Mouse (Mus musculus) inflammation-experienced regulatory T-cells, adult 6 months (primary cell): ENCODE data around the gene Atp6v0a1. TPM values are rescaled to one million over a fixed set of nuclear protein-coding genes. Genes with fewer than 3 reads are reported as not detected.

Experiments used
- ATAC-seq: one replicate; pipeline ENCODE4 v1.8.0; 2017
- polyA plus RNA-seq, 3 experiments: library from polyadenylated mRNA; unstranded; fragments of 100-300 nt; shearing (Covaris generic); gene quantifications; one replicate each; pipeline ENCODE4 v1.2.1; 2017

The Atp6v0a1 gene
- polyA plus RNA-seq, 3 experiments from 2014 or later: 1.3 to 7.7 (median 6.8) TPM

DNA sequence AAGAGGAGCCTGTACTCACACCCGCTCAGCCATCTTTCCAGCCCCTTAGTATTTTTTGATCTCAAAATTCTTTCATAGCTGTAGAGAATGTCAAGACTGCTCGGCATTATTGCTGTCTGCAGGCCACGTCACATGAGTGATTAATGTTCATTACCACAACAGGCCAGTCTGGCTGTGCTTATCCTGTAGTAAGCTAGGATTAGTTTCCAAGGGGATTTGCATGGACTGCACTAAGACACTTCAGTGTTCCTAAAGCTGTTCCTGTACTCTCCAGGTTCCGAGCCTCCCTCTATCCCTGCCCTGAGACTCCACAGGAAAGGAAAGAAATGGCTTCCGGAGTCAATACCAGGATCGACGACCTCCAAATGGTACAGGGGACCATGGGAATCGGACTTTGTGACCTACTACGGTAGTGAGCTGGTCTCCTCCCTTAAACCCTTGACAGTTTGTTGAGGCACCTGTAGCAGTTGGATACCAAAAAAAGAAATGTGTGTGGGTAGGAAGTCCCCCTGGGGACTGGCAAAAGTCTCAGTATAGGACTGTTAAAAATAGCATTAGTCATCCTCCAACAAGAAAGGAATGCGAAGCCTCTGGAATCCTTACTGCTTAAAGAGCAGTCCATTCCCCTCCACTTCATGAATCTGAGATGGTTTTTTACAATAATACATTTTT lies 21.0 kb downstream of the Atp6v0a1 start:
- no peak for ATAC-seq

DNA sequence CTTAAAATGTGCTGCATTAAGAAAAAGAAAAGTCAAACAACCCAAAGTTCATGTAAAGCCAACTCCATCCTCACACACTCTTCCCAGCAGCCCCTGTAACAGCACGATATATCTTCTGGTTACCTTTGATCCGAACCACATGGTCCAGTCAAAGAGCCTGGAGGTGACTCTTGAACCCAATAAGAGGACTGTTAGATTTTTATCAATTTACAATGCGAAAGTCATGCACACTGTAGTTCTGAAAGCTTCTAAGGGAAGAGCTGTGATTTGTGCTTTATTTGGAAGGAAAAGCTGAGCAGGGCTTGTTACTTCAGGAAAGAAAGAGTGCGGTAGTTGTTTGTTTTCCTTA lies 21.5 kb downstream of the Atp6v0a1 start:
- ATAC-seq: no peak

DNA sequence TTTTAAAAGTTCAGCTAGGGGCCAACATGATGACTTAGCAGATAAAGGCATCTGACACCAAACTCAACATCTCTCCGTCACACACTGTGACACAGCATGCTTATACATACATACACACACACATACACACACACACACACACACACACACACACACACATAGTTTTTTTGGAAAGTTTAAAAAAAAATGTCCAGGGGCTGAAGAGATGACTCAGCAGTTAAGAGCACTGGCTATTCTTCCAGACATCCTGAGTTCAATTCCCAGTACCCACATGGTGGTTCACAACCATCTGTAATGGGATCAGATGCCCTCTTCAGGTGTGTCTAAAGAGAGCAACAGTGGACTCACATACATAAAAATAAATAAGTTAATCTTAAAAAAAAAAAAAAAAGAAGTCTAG lies 22.2 kb downstream of the Atp6v0a1 start:
- no peak for ATAC-seq

DNA sequence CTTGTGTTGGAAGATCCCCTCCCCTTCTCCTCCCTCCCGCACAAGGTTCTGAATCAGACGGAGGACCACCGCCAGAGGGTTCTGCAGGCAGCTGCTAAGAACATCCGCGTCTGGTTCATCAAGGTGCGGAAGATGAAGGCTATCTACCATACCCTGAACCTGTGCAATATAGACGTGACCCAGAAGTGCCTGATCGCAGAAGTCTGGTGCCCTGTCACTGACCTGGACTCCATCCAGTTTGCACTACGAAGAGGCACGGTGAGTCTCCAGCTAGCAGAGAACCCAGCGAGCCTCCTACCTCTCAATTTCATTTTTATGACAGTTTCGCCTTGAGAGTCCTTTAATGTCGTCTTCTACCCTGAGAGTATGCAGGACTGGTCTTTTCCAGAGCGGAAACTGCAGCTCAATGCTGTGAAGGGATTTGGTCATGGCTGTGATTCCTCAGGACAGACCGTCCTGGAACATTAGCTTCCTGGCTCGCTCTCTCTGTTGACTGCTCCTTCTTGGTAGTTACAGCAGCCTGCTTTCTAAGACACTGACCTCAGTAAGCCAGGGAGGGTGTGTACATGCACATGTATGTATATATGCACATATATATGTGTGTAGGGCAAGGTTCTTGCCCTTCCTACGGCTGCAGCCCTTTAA lies 24.7 kb downstream of the Atp6v0a1 start:
- ATAC-seq: no peak

DNA sequence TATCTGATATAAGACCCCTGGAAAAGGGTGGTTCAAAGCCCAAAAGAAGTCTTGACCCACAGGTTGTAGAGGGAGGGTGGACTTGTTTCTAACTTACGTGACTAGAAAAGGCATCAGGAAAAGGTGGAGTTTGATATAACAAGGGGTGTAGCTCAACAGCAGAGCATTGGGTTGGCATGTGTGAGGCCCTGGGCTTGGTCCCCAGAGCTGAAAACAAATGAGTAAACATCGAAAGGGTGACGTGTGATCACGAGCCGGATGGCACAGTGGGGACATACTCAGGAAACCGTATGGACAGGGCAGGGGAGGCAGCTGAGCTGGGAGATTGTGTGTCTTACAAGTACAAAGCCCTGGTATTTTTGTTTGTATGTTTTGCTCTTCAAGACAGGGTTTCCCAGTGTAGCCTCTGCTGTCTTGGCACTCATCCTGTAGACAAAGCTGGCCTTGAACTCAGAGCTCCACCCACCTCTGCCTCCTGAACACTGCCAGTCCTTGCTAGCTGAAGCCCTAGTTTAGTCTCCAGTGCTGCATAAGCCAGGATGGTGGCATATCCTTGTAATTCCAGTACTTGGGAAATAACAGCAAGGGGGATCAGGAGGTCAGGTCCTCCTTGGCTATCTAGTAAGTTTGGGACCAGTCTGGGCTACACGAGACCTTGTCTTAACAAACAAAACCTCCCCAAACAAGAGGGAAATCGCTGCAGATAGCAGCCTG lies 25.5 kb downstream of the Atp6v0a1 start:
- ATAC-seq: no peak

DNA sequence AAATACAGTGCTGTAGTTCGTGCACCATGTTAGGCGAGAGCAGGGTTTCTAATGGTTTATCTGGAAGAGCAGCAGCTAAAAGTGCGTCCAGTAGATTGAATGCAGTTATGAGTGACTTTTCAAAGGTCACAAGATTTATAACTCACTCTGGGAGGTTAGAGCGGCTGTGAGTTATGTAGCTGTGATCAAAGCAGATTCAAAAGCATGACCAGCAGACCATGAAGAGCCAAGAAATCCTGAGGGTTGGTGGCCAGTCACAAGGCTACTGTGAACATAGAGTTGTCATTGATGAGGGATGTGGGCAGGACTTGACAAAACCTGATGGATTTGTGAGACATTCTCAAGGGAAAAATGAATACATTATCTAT lies 26.1 kb downstream of the Atp6v0a1 start:
- ATAC-seq: no peak

DNA sequence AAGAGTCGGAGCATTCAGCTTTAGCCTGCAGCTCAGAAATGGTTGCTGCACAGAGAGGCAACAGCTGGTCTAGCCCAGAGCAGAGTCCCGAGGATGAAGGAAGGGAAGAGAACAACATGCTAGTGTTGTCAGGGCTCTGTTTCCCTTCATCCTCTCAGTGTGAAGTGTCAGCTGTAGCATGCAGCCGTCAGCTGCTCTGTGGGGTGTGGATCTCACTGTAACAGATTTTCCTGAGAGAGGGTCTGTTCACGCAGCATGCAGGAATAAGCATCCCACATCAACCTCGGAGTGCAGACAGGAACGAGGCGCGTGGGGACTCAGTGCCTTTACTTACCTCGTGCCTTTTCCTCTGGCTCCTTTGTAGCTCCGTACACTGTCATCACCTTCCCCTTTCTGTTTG lies 28.5 kb downstream of the Atp6v0a1 start:
- ATAC-seq: no peak

DNA sequence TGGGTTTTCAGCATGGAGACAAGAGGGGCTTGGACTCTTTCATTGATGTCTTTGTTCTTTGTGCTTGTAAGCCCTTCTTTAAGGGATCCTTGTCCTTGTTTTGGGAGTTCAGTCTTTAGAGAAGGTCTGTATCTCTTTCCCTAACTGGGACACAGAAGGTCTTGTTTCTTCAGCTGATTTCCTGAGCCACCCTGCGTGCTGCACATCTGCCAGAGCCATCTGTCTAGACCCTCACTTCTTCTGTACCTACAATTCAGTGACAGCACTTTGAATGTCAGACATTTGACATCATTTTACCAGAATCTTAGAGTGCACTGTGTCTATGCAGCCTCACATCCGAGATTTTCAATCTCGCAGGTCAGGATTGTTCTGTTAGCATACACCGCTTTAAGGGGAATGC lies 36.6 kb downstream of the Atp6v0a1 start:
- no peak for ATAC-seq

DNA sequence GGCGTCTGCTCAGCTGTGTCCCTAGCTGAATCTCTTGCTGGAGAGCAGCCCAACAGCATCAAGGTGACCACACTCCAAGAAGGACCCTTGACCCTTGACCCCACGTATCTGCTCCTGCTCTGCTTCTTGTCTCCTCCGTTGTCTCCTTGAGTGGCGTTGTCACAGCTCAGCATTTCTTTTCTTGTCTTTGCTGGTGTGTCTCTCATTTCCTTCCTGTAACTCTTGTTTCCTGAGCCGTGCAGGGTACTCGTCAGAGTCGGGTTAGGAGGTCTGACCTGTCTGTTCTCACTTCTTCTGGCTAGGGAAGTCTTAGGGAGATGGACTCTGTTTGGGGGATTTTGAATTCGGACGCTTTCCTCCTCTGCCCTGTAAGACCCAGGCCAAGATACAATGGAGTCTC lies 37.2 kb downstream of the Atp6v0a1 start:
- no peak for ATAC-seq

DNA sequence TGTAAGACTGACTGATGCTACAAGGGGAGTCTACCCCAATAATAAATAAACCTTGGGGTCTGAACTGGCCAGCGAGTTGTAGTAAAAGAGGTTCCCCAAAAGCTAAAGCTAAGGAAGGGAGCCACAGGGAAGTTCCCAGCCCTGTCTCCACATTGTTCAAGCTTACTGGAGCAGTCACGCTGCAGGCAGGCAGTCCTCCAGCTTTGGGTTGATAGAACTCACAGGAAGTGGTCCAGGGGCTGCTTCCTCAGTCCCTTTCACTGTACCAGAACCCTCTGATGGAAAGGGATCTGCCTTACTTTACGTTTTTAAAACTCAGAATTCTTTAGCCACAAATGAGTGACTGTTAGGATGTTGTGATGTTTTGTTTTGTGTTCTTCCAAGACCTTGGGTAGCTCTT lies 38.2 kb downstream of the Atp6v0a1 start:
- ATAC-seq: peak; percentile 43

DNA sequence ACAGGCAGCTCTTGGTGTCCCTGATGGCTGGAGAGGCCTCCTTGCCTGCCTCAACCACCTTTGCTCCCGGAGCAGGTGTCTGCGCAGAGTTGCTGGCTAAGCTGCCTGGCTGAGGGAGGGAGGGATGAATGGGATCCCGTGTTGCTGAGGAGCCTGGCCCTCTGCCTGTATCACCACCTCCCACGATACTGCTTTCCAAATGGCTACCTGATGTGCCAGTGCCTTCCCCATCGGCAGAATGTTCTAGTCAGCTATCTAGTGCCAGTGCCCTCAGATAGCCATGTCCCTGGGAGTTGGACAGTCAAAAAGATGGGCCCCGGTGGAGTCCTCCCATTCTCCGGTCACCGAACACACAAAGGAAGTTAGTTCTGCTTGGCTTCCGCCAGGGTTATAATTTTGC lies 41.1 kb downstream of the Atp6v0a1 start:
- ATAC-seq: no peak

DNA sequence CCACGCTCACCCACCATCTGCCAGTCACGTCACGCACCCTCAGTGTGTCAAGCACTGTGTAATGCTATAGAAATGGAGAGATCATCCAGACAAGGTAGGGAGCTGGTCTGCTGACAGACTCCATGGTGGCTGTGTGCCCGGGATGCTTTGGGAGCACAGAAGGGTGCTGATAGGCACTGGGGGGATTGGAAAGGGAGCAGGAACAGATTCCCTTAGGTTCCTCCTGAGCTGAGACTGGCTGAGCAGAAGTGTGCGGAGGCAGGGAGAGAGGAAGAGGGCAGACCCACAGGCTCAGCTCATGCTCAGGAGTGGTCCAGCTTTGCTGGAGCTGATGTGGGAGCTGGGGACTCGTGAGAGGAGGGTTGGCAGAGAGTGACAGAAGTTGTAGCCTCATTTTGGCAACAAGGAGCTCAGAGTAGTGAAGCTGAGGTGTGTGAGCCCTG lies 41.8 kb downstream of the Atp6v0a1 start:
- no peak for ATAC-seq

DNA sequence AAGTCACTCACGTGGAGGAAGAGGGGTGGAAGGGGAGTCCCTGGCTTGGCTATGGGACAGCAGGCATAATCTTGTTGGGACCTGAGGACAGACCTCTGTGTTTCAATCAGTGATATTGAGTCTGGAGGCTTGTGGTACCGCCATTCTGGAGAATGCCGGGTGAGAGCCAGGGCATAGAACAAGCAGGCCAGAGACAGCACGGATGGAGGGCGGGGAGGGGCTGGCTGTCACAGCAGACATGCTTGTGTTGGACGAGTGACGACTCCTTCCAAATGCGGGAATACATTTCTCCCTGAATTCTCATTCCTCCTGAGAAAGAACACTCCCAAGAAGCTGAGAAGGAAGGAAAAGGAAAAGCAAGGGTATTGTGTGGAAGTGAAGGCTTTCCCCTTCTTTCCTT lies 42.4 kb downstream of the Atp6v0a1 start:
- ATAC-seq: no peak

DNA sequence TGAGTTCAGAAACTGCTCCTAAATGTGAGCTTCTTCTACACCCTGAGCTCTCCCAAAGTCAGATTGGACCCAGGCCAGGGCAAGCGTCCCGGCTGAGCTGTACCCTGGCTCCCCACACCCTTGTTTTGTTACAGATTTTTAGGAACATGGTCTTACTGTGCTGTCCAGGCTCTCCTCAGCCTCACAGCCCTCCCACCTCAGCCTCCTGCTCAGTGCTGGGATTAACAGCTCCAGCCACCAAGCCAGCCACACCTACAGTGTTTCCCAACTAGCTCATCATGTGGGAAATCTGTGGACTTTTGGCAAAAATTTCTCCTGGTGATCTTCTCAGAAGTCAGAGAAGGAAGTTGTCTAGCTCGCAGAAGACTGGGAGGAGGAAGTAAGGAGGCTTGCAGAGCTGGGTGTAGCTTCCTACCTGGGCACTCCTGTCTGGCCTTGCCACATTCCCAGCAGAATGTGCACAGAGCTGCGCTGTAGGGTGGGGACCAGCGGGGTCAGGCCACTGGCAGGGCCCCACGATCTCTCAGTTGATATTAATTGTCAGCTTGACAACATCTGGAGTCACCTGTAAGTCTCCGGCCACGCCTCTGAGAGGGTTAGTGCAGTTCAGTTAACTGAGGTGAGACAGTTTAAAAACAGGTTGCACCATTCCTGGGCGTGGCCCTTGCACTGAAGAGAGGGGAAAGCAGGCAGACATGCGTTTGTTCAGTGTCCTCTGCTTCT lies 43.7 kb downstream of the Atp6v0a1 start:
- ATAC-seq: no peak

DNA sequence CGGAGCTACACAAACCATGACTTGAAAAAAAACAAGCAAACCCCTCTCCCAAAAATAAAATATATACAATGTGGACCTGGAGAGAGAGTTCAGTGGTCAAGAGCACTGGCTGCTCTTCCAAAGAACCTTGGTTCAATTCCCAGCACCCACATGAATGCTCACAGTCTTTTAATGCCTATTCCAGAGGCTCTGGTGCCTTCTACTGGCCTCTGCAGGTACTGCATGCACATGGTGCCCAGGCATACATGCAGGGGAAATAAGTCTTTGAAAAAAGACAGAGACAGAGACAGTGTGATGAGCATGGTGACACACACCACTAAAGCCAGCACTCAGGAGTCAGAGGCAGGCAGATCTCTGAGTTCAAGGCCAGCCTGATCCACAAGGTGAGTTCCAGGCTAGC lies 44.7 kb downstream of the Atp6v0a1 start:
- ATAC-seq: no peak

DNA sequence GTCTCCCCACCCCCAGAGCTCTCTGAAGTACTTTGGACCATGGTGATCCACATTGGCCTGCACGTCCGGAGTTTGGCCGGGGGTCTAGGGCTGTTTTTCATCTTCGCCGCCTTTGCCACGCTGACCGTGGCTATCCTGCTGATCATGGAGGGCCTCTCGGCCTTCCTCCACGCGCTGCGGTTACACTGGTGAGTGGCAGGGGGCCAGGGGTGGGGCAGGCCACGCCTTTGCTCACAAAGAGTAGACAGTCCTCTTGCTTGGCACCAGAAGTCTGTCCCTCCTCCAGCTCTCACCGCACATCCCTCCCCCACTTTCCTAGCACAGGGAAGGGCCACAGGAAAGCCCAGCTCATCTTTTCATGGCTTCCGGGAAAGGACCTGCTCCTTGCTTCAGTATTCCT lies 46.2 kb downstream of the Atp6v0a1 start:
- ATAC-seq: no peak

DNA sequence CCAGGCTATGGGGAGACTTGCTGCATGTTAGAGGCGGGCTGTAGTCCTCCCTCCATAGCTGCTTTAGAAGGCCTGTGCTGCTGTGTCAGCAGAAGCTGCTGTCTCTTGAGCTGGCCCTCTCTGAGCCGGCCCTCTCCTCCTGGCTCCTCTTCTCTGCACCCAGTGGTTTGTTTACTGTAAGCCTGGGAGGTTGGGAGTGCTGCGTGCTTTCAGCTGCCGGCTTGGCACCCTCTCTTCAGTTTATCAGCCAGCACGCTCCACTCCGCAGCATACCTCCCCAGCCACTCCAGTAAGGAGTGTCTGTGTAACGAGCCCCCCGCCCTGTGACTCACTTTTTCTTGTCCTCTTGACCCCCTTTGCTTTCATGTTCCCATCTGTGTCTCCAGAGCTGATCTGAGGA lies 47.6 kb downstream of the Atp6v0a1 start:
- ATAC-seq: no peak

DNA sequence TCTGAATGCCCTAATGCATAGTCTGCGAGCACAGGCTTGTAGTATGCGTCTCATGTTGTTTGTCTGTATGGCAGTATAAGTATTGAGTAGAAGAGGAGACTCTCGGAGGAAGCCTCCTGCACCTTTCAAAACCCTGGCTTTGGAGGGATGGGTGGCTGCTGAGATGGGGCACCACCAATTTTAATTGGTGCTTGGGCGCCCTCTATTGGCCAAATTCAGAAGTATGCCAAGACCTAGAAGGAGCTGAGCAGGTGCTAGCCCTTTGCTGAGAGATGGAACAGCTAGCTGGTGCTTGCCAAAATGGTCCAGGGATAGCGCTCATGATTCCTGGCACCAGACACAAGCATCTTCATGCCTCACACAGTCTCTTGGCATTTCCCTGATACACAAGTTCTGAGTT lies 48.6 kb downstream of the Atp6v0a1 start:
- ATAC-seq: peak; percentile 66

DNA sequence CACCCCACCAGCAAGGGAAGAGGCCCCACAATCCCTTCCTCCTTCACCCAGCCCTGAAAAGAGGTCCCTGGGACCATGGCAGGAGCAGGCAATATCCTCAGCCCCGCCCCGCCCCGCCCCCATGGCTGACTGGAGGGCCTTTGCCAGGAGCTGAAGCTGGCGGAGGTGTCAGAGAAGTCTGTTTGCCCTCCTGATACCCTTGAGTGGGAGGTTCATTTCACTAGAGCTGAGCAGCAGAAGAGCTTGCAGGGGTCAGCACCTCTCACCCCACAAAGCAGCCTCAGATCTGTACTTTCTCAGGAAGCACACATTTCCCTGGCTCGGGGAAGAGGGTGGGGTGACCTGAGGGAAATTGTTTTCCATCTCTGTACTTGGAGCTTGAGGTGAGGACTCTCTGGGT lies 49.5 kb downstream of the Atp6v0a1 start:
- ATAC-seq: no peak

DNA sequence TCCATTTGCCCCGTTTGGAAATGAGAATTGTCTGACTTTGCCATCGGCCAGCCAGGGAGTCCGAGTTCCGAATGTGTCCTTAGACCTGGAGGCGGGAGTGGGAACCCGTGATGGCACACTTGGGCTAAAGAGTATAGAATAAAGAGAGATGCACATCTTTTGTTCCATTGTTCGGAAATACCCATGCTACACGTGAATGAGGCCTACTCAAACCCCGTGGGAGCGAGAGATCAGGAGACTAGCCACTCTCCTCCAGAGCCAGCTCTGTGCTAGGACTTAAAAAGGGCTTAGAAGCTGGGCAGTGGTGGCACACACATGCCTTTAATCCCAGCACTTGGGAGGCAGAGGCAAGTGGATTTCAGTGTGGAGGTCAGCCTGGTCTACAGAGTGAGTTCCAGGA lies 50.2 kb downstream of the Atp6v0a1 start:
- no peak for ATAC-seq

DNA sequence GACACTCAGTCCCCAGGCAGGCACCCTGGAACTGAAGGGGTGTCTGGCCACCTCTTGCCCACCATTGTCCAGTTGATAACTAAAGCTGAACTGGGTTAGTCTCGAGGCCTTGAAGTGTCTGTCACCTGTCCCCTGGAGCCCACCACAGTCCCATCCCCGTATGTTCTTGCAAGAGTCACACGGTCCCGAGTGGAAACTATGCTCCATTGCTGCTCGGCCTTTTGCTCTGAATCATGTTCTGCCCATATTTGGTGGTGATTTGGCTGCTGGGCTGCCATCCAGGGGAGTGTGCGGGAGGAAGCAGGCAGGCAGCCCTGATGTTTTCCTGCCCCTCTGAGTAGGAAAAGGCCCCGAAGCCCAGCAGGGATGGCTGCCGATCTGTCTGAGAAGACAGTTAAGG lies 50.9 kb downstream of the Atp6v0a1 start:
- peak; percentile 26 for ATAC-seq

DNA sequence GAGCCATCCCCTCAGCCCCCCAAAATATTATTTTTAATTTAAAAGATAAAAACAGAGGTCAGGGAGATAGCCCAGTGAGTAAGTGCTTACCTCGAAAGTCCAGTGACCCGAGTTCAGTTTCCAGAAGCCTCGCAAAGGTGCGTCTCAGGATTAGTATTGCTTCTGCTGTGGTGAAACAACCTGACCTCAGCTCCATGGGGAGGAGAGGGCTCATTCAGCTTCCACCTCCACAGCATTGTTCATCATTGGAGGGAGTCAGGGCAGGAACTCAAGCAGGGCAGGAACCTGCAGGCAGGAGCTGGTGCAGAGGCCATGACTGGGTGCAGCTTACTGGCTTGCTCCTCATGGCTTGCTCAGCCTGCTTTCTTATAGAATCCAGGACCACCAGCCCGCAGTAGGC lies 51.8 kb downstream of the Atp6v0a1 start:
- no peak for ATAC-seq

DNA sequence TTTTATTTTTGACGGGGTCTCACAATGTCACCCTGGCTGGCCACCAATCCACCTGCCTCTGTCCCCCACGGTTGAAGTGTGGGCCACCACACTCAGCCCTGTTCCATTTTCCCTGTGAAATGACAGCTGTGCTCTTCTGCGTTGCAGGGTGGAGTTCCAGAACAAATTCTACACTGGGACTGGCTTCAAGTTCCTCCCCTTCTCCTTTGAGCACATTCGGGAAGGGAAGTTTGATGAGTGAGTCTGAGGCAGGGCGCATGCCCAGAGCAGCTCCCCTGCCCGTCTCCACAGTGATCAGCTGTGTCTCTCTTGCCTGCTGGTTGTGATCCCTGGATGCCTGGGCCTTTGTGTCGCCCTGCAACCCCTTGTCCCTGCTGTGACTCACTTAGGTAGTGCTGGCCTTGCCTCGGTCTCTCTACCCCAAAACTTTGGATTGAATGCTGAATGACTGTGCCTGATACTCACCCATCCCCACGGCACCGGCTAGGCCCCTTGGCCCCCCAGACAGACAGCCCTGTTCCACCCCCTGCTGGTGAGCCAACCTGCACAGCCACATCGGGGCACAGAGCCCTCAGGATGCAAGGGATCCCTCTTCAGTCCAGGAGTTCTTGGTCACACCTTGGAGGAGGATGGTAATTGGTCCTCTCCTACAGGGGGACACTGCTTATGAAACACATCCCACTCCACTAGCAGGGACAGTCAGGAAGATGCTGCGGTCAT lies 53.1 kb downstream of the Atp6v0a1 start:
- no peak for ATAC-seq
